Mouse (Mus musculus): ENCODE results near the gene Clec11a.

DNA sequence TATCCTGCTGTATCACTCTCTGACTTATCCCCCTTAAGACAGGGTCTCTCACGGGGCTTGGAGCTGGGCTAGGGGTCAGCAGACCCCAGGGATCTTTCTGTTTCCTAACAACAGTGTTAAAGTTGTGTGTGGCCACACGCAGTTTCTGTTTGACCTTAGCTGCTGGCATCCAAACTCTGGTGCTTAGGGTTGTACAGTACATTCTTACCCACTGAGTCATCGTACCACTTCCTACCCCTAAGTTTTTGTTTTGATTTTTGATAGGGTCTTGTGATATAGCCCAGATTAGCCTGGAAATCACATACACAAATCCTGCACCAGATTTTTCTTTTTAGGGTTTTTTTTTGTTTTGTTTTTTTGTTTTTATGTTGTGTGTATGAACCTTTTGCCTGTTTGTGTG is 25.6 kb upstream of the Clec11a start:
- TF ChIP-seq POLR2A (IDR thresholded peaks at IDR 0.05; ENCODE audit: low read depth, low read length) = no peak
- TF ChIP-seq CTCF (IDR thresholded peaks at IDR 0.05; ENCODE audit: extremely low read depth, insufficient read depth, insufficient read length, insufficient replicate concordance) = no peak

Measured in spleen, adult 2 months (tissue).